Mouse (Mus musculus) layer of hippocampus, adult 9-11 months (tissue): ENCODE data around the gene Syt16.

Experiments used
- DNase-seq: peaks from one replicate; pipeline ENCODE4 v3.0.0; 2022

Gene Syt16

GRCm38 (mm10) chr12:73997297-73998127 lies at the start of gene Syt16:
Syt16 (plus strand) TSS chr12:73997661.
- peak; percentile 30 for DNase-seq

- no peak for DNase-seq
Observed at GRCm38 (mm10) chr12:73948415-73948814, 49.0 kb upstream of the Syt16 start.

GRCm38 (mm10) chr12:73949318-73950058 lies 48.0 kb upstream of the Syt16 start:
- peak; percentile 32 for DNase-seq

DNA sequence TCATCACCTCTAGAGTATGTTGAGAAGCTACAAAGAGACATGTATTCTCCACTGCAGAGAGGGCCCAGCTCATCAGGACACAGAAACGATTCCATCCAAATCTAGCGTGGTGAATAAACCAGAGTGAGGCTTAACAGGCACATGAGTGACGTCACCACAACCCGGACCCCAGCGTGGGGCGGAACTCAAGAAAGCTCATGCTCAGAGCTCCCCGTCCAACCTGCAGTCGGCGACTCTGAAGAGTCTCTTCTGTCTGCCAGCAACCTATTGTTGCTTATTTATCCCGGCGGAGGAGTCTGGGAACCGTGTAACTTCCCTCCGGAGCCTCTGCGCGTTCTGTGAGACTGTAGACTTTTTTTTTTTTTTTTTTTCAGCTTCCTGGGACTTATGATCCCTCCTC lies 44.6 kb upstream of the Syt16 start:
- DNase-seq = no peak

GRCm38 (mm10) chr12:73953420-73954186 lies 43.9 kb upstream of the Syt16 start:
- no peak for DNase-seq

GRCm38 (mm10) chr12:73954785-73955184 lies 42.7 kb upstream of the Syt16 start:
- no peak for DNase-seq

GRCm38 (mm10) chr12:73957676-73958075 lies 39.8 kb upstream of the Syt16 start:
- DNase-seq = peak; percentile 86

DNA sequence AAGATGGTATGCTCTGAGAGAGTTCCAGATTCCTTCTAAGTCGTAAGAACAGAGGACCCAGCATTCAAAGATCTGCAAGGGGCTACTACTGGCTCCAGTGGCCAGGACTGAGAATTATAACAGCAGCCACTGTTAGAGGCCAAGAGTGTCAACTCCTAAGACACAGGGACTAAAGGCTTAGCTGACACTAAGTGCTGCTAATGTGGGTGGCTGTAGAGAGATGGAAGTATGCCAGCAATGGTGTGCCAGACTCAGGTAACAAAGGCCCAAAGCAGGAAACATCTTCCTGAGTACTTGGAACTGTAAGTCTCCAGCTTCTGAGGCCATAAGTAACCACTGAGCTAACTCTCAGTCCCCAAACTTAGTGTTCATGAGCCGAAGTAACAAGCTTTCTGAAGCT lies 38.6 kb upstream of the Syt16 start:
- DNase-seq = no peak

GRCm38 (mm10) chr12:73964291-73965281 lies 32.9 kb upstream of the Syt16 start, which contains the start of gene Snapc1:
Snapc1 (plus strand) TSS chr12:73964481.
- peak; percentile 97 for DNase-seq

DNA sequence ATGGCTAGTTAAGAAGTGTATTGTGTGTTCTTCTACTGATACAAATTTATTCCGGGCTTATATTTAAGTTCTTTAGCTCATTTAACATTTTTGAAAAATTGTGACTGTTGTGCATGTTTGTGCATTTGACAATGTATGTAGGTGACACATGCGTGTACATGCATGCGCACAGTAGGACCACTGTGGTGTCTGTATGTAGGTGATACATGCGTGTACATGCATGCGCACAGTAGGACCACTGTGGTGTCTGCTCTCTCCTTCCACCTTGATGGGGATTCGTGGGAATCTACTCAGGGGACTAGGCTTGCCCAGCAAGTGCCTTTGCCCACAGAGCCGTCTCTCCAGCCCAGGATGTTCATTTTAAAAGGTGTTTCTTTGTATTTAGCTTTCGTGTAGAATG lies 28.3 kb upstream of the Syt16 start:
- no peak for DNase-seq

DNA sequence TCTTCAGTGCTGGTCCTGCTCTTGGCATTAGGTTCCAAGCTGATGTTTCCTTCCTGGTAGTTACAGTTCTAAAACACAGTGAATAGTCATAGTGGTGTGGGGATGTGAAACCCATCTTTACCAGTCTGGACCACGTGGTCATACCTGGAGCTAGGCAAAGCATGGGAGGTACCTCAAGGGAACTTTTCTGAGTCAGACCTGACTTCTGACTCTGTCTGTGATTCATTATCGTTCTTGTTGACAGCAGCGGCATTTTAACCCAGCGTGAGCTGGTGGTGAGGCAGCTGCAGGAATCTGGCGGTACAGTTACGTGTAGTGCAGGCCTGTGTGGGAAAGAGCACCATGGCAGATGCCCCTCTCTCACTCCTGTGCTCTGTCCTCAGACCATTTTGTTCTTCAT lies 22.9 kb upstream of the Syt16 start:
- DNase-seq = no peak

- DNase-seq = no peak
Observed at GRCm38 (mm10) chr12:73978144-73978543, 19.3 kb upstream of the Syt16 start.

DNA sequence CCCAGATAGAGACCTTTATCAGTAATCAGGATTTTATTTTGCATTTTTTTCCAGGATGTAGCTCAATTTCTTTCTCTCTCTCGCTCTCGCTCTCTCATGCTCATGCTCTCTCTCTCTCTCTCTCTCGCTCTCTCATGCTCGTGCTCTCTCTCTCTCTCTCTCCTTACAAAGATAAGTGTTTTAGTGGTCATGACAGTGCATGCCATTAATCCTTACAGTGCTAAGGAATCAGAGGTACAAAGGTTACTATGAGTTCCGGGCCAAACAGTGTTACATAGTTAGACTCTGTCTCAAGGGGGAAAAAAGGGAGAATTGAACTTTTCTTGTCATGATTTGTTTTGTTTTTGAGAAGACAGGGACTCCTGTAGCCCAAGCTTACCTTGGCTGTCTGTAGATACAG lies 17.8 kb upstream of the Syt16 start:
- no peak for DNase-seq

DNA sequence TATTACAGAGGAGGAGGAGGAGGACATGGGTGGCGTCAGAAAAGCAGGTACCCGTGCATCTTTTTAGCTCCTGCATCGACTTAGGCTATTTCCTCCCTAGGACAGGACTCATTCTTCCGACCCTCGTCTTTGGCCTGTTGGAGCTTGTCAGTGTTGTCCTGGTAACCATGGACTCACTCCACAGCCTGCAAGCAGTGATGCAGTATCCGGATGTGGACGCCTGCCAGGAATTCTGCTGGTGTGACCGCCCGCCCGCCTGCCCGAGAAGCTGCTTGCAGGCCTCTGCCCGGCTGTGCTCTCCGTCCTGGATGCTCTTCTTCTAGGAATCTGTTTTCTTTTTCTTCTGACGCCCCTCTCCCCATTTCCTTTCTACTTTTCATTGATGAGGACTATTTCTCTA lies 14.9 kb upstream of the Syt16 start:
- DNase-seq = peak; percentile 70

DNA sequence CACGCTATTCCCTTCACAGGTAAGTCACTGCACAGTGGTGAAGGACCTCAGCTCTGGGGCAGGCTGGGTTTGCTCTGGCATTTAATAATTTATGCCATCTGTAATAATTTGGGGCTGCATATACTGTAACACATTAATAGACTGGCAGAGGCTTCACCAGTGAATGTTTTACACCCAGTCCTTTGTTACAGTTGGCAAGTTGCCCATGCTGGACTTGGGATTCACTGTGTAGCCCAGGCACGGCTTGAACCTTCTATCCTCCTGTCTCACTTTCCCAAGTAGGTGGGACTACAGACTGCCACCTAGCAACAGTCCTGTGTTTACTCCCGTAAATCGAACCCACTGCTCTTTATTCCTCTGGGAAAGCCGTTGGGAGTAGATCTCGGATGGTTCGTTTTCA lies 11.2 kb upstream of the Syt16 start:
- DNase-seq = no peak

DNA sequence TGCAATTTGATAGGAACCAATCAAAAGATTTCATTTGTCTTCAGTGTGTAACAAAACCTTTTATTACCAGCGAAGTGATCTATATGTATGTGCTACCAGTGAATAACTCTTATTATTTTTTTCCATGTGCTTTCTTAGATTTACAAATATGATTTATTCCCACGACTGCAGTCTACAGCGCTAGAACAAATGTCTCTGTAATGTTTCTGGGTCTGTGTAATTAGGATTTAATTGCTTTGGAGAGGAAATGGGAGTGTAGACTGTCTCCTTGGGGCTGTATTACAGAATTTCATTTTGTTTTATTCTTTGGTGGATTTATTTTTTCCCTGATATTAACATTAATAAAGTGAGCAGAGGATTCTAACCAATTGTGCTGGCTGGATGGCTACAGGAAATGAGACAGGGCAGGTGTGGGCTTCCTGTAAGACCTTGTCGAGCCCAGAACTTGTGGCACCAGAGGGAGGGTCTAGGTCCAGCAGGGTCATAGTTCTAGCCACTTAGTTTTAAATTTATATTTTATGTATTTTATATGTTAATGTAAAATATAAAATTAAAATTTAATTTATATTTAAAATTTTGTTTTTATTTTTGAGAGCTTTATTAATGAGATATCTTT lies 9.0 kb upstream of the Syt16 start:
- DNase-seq = no peak

DNA sequence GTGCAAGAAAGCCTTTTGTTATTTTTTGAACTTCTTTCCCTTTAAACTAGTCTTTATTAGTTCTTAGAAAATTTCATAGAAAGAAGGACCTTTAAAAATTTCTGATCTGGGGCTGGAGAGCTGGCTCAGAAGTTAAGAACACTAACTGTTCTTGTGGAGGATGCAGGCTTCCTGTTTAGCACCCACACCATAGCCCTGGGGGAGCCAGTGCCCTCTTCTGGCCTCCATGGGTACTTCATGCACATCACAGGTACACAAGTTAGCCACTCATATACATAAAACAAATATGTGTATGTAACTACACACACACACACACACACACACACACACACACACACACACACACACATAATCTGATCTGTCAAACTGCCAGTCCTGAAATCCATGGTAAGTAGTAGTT lies 7.9 kb upstream of the Syt16 start:
- DNase-seq = peak; percentile 22

DNA sequence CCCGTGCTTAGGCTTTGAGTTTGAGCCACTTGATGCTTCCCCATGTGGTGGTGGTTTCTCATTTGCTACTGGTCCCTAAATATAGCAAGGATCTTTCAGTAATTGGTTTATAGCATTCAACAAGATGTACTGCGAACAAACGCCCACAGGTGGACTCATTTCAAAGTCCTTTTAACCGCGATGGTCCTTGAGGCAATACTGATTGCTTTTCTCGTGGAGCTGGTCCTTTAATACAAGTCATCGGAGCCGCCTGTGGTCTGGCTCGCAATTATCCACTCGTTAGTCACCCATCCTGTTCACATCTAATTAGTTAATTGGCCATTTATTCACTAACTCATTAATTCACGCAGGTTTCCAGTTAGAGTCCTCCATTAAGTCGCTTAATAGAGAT lies 560 bp upstream of the Syt16 start:
- peak; percentile 51 for DNase-seq

DNA sequence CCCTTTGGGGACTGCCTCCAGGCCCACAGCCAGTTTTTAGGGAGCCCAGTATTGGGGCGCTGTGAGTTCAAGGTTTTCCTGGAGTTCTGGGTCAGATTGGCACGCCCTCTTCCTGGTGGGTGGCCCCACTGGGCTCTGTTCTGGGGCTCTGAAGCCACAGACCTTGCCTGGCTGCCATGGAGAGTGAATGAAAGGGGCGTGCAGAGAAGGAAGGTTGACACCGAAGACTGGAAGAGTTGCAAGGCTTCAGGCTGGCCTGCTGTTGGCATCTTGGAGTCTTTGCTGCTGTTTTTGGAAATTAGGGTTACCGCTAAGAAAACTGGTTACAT lies 631 bp downstream of the Syt16 start:
- DNase-seq = no peak

DNA sequence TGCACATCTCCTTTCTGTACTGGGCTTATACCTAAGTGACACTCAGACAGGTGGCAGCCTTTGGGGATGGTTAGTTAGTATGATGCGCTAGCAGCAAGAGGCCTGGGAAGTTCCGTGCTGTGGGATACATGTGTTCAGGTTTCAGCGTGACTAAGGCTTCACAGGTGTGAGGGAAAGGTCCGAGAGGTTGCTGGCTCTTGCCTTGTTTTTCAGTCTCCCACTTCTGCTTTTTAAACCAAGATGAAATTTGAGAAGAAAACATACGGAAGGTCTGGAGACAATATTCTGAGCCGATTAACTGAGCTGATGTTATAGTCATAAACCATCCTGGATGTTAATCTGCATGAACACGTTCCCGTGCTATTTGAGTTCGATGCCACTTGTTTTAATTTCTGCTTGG lies 5.0 kb downstream of the Syt16 start:
- DNase-seq = no peak

- peak; percentile 28 for DNase-seq
Observed at GRCm38 (mm10) chr12:74009448-74009911, 12.0 kb downstream of the Syt16 start.

GRCm38 (mm10) chr12:74013739-74014138 lies 16.3 kb downstream of the Syt16 start:
- DNase-seq = peak; percentile 69
